Mouse (Mus musculus) myocyte (in vitro differentiated cells): Measurements from ENCODE around the gene Arl6ip5.

Source experiments
- CEBPB ChIP-seq: IDR thresholded peaks from 2 replicates; pipeline ENCODE4 v1.6.1; 2011; ENCODE audit warnings: mild to moderate bottlenecking, moderate library complexity; ENCODE audit not compliant: poor library complexity, insufficient read depth, severe bottlenecking
- E2F4 ChIP-seq: IDR thresholded peaks from one replicate; pipeline ENCODE4 v1.6.1; 2011; ENCODE audit warnings: mild to moderate bottlenecking, control low read depth, moderate library complexity; ENCODE audit not compliant: insufficient read depth
- MAX ChIP-seq: IDR thresholded peaks from one replicate; pipeline ENCODE4 v1.6.1; 2011; ENCODE audit warnings: low read depth, mild to moderate bottlenecking, control low read depth
- MYOD1 ChIP-seq, 3 experiments: IDR thresholded peaks; one replicate each; pipeline ENCODE4 v1.6.1; 2011; ENCODE audit warnings: control low read depth in 2 of 3, low read depth in 2 of 3, mild to moderate bottlenecking in 2 of 3, moderate library complexity in 1 of 3; ENCODE audit not compliant: insufficient read length in 2 of 3, control insufficient read depth in 1 of 3
- MYOG ChIP-seq, 3 experiments: IDR thresholded peaks; one replicate each; pipeline ENCODE4 v1.6.1; 2011; ENCODE audit warnings: control low read depth in 2 of 3, low read depth in 2 of 3, mild to moderate bottlenecking in 2 of 3; ENCODE audit not compliant: insufficient read length in 2 of 3, control insufficient read depth in 1 of 3, insufficient read depth in 1 of 3
- POLR2A ChIP-seq: IDR thresholded peaks from one replicate; pipeline ENCODE4 v1.6.1; 2011; ENCODE audit warnings: low read depth, mild to moderate bottlenecking, control low read depth, moderate library complexity; ENCODE audit not compliant: insufficient read length
- REST ChIP-seq: IDR thresholded peaks from one replicate; pipeline ENCODE4 v1.6.1; 2011; ENCODE audit warnings: mild to moderate bottlenecking, control low read depth, moderate library complexity; ENCODE audit not compliant: insufficient read depth, insufficient read length
- TCF12 ChIP-seq: IDR thresholded peaks from one replicate; pipeline ENCODE4 v1.6.1; 2011; ENCODE audit warnings: mild to moderate bottlenecking, control low read depth; ENCODE audit not compliant: poor library complexity, insufficient read depth, severe bottlenecking

GRCm38 (mm10) chr6:97242522-97242921, 32.0 kb downstream of the Arl6ip5 start:
- TF ChIP-seq POLR2A (no peak), REST (no peak), MYOG (IDR thresholded peaks at IDR 0.05; ENCODE audit: control insufficient read depth in 1 of 3, insufficient read depth in 1 of 3, insufficient read length in 2 of 3, low read depth in 2 of 3) (no peak), TCF12 (no peak), MAX (no peak), MYOD1 (IDR thresholded peaks at IDR 0.05; ENCODE audit: control insufficient read depth in 1 of 3, insufficient read length in 2 of 3, low read depth in 2 of 3) (no peak), E2F4 (no peak), CEBPB (no peak)
